Mouse (Mus musculus) neural tube, embryonic 10.5 days (tissue): ENCODE results near the gene Dhcr24.

Experiments
- DNase-seq: peaks from one replicate; pipeline ENCODE4 v3.0.0-alpha.2; 2017; ENCODE audit warnings: low spot score; ENCODE audit errors: extremely low spot score

Dhcr24 gene

GRCm38 (mm10) chr4:106560846-106561781 lies at the start of gene Dhcr24:
Gene Dhcr24 (plus strand): TSS chr4:106561038.
- peak; percentile 94 for DNase-seq

- no peak for DNase-seq
These were observed 46.2 kb upstream of the Dhcr24 start for GRCm38 (mm10) chr4:106514606-106515005.

GRCm38 (mm10) chr4:106522547-106522946 lies 38.3 kb upstream of the Dhcr24 start:
- no peak for DNase-seq

GRCm38 (mm10) chr4:106524131-106524530 lies 36.7 kb upstream of the Dhcr24 start:
- no peak for DNase-seq

- no peak for DNase-seq
These were observed 35.8 kb upstream of the Dhcr24 start for GRCm38 (mm10) chr4:106525001-106525400.

- no peak for DNase-seq
These were observed 32.8 kb upstream of the Dhcr24 start for GRCm38 (mm10) chr4:106527856-106528547.

- peak; percentile 90 for DNase-seq
These were observed 31.3 kb upstream of the Dhcr24 start for GRCm38 (mm10) chr4:106529375-106530112.

GRCm38 (mm10) chr4:106530113-106530482 lies 30.7 kb upstream of the Dhcr24 start:
- no peak for DNase-seq

- DNase-seq, result no peak
These were observed 27.3 kb upstream of the Dhcr24 start for GRCm38 (mm10) chr4:106533421-106534080.

- no peak for DNase-seq
These were observed 26.6 kb upstream of the Dhcr24 start for GRCm38 (mm10) chr4:106534256-106534655.

GRCm38 (mm10) chr4:106539756-106540155 lies 21.1 kb upstream of the Dhcr24 start:
- DNase-seq, result no peak

GRCm38 (mm10) chr4:106541491-106541890 lies 19.3 kb upstream of the Dhcr24 start:
- no peak for DNase-seq

GRCm38 (mm10) chr4:106542211-106542610 lies 18.6 kb upstream of the Dhcr24 start:
- DNase-seq, result no peak

- DNase-seq, result no peak
These were observed 14.9 kb upstream of the Dhcr24 start for GRCm38 (mm10) chr4:106545817-106546373.

GRCm38 (mm10) chr4:106546896-106547295 lies 13.9 kb upstream of the Dhcr24 start:
- DNase-seq, result no peak

GRCm38 (mm10) chr4:106548113-106548512 lies 12.7 kb upstream of the Dhcr24 start:
- DNase-seq, result no peak

GRCm38 (mm10) chr4:106550516-106551166 lies 10.2 kb upstream of the Dhcr24 start:
- DNase-seq, result no peak

GRCm38 (mm10) chr4:106557262-106557661 lies 3.6 kb upstream of the Dhcr24 start:
- DNase-seq, result no peak

GRCm38 (mm10) chr4:106557978-106558377 lies 2.9 kb upstream of the Dhcr24 start:
- no peak for DNase-seq
